Mouse (Mus musculus) limb, embryonic 12.5 days (tissue): ENCODE data around the gene Acsl6. TPM values are rescaled to one million over a fixed set of nuclear protein-coding genes. Genes with fewer than 3 reads are reported as not detected.
A peak's percentile ranks its signal among the peaks of the same experiment; 100 is the strongest.

Experiments used
- ATAC-seq: fragments of 200-750 bp; cut with Nextera tagmentation; 2 replicates; pipeline ENCODE4 v1.8.0; 2017; ENCODE audit warnings: low read depth, moderate TSS enrichment; ENCODE audit not compliant: insufficient number of reproducible peaks, insufficient read depth, low FRiP score, low TSS enrichment
- H3K27ac ChIP-seq: fragments of 300-500 bp; sonication (generic); 2 replicates; pipeline ENCODE4 v1.5.1; 2016; ENCODE audit warnings: mild to moderate bottlenecking, moderate library complexity
- H3K27me3 ChIP-seq: fragments of 300-500 bp; sonication (generic); 2 replicates; pipeline ENCODE4 v1.6.1; 2016; ENCODE audit warnings: mild to moderate bottlenecking, moderate library complexity
- H3K36me3 ChIP-seq: fragments of 300-500 bp; sonication (generic); 2 replicates; pipeline ENCODE4 v1.6.1; 2016; ENCODE audit warnings: mild to moderate bottlenecking, moderate library complexity
- H3K4me1 ChIP-seq: fragments of 300-500 bp; sonication (generic); replicated peaks from 2 replicates; pipeline ENCODE4 v1.6.1; 2016
- H3K4me2 ChIP-seq: fragments of 300-500 bp; sonication (generic); 2 replicates; pipeline ENCODE4 v1.6.1; 2016; ENCODE audit warnings: mild to moderate bottlenecking, moderate library complexity
- H3K4me3 ChIP-seq: fragments of 300-500 bp; sonication (generic); replicated peaks from 2 replicates; pipeline ENCODE4 v1.5.1; 2016; ENCODE audit warnings: mild to moderate bottlenecking
- H3K9ac ChIP-seq: fragments of 300-500 bp; sonication (generic); replicated peaks from 2 replicates; pipeline ENCODE4 v1.6.1; 2016; ENCODE audit warnings: mild to moderate bottlenecking, moderate library complexity
- H3K9me3 ChIP-seq: fragments of 300-500 bp; sonication (generic); 2 replicates; pipeline ENCODE4 v1.6.1; 2016; ENCODE audit warnings: mild to moderate bottlenecking, moderate library complexity
- WGBS: fragments of 180-500 bp; shearing (Covaris S2); methylation state at CpG from one replicate; pipeline ENCODE4 v1.1.7; 2016; 5-methylcytosine and 5-hydroxymethylcytosine counted together
- polyA plus RNA-seq: library from polyadenylated mRNA; unstranded; fragments of >200 nt; fragmentation: Nextera tagmentation; extraction: Ambion mirVana; gene quantifications from 2 replicates; pipeline ENCODE4 v1.2.1, GENCODE M21; 2016

Acsl6 gene
- 1.0 and 2.8 TPM in 2 replicates for polyA plus RNA-seq

DNA sequence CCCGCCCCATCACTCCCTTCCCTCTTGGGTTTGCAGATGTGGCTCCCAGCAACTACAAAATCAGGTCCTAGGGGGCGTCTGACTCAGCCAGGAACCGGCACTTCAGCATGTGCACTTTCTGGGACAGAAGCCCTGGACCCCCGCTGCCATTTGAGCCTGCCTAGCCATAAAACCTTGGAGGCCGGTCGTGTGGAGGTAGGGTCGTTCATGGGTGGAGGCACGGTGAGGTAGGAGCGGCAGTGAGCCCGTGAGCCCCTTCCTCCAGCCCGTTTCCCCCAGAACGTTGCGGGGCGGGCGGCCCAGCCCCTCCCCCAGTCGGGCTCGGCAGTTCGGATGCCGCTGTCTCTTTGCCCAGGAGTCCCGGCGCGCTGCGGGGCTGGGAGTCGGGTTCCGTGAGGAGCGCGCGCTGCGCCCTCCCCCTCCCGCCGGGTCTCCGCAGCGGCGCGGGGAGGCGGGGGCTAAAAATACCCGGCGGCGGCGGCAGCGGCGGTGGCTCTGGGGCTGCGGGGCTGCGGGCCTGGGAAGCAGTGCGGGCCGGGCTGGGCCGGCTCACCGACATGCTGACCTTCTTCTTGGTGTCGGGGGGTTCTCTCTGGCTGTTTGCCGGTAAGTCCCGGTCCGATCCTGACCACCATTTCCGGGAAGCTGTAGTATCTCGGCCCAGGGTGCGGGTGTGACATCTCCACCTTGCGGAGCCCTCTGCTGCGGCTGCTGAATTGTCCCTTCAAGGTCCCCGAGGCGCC lies at the start of gene Acsl6:
Acsl6 (plus strand) TSS at position 71 of the 743 bp plus-strand sequence.
- WGBS, result under 1% methylated on average over 58 of the region's 59 CpGs
- Histone ChIP-seq H3K4me2 (peak within 1 kb of the TSS; percentile 96), H3K4me1 (peaks cover 7% of the 10 kb centered on the region; the same call in 1 of the 2 replicates), H3K9me3 (0 out of 2 replicates have a peak, but pooled peaks cover 4% of the 10 kb centered on the region), H3K9ac (peak within 1 kb of the TSS; percentile 55), H3K27ac (no peak within 1 kb of the TSS), H3K36me3 (no peaks in the 10 kb centered on the region), H3K27me3 (peaks cover 28% of the 10 kb centered on the region), H3K4me3 (peak within 1 kb of the TSS; percentile 54)
- ATAC-seq, result peak; percentile 47; the same call in 1 of the 2 replicates

DNA sequence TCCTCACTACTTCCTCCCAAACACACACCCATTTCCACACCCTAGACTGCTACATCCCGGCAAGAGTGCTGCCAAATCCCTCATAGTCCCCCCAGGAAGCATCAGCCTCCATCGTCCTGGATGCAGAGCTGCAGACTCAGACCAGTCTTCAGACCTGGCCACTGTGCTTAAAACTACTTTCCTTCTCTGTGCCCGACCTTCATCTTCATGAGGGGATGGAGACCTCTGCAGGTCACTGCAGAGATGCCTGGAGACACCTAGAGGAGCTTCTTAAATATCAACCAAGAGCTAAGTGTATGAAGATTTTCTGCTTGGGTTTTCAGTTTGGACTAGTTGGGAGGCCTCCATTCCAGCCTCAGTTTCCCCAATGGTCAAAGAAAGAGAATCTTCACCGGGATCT lies 49.5 kb upstream of the Acsl6 start:
- Histone ChIP-seq H3K4me2 (no peak overlapping the region), H3K27me3 (peaks cover 14% of the 10 kb centered on the region), H3K4me3 (no peak overlapping the region), H3K27ac (no peak overlapping the region), H3K4me1 (0 out of 2 replicates have a peak, but pooled peaks cover 4% of the 10 kb centered on the region), H3K9ac (no peak overlapping the region), H3K36me3 (no peaks in the 10 kb centered on the region), H3K9me3 (no peaks in the 10 kb centered on the region)
- WGBS, result 32% methylated on average over 4 of the region's 4 CpGs
- ATAC-seq, result no peak

DNA sequence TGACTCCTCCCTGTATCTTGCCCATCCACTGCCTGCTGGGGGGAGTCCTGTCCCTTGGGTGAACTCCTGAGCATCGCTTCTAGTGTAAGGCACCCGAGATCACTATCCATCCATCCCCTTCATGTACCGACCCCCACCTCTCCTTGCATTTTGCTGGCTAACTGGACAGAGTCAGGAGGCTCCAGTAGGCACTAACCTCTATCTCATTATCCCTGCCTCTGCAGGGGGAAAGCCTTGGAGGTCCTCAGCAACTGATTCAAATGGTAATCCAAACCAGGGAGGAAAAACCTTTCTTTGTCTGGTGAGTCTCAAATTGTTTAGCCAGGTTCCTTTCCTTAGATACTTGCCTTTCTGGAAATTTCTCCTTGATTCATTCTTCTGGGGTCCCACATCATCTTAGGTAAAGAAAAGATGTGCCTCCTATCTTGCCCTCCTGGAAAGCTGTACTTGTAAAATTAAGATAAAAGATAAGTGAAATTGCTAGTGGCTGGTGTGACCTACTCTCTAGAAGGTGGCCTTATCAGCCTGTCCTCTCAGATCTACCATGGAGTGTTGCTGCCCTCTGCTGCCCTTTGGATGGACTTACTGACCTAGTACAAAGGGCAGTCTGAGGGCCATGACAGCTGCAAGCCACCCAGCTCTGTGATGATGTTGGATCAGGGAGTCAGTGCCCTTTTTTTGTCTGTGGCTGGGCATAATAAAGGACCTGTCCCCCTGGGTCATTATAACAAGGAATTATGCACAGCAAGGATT lies 46.8 kb upstream of the Acsl6 start:
- H3K4me2 ChIP-seq, result no peak overlapping the region
- H3K4me1 ChIP-seq, result no peaks in the 10 kb centered on the region
- H3K27me3 ChIP-seq, result peaks cover 14% of the 10 kb centered on the region
- no peak overlapping the region for H3K9ac ChIP-seq
- ATAC-seq, result no peak
- no peak overlapping the region for H3K4me3 ChIP-seq
- no peaks in the 10 kb centered on the region for H3K36me3 ChIP-seq
- 63% methylated on average over 3 of the region's 3 CpGs for WGBS
- H3K9me3 ChIP-seq, result no peaks in the 10 kb centered on the region
- H3K27ac ChIP-seq, result no peak overlapping the region

DNA sequence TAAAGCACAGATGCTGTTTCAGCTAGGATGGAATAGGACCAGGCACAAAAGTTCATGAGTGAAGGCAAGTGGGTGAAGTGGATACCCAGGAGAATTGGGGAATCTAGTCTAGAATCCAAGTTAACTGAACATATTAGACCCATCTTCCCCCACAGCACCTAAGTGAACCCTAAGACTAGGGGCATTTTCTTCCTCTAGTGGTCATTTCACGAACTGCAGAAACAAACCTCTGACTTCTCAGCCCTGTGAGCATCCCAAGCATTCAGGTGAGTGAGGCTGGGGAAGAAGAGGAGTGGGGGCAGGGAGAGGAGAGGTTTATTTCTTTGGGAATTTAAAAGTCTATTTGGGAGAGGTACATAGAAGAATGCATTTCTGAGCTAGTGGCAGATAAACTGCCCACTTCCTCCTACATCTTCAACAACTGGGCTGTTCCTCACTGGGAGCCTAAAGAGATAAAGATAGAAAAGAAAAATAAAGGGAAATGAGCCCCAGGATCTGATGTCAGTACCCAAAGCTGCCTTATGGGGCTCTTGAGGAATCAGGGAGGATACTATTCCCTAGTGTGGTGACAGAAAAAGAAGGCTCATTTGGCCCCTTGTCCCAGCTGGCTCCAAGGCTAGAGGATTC lies 40.1 kb upstream of the Acsl6 start:
- WGBS, result 19% methylated on average over 1 of the region's 1 CpGs
- H3K9ac ChIP-seq, result no peak overlapping the region
- no peaks in the 10 kb centered on the region for H3K4me1 ChIP-seq
- no peak overlapping the region for H3K4me2 ChIP-seq
- H3K27ac ChIP-seq, result no peak overlapping the region
- ATAC-seq, result no peak
- H3K36me3 ChIP-seq, result no peaks in the 10 kb centered on the region
- no peaks in the 10 kb centered on the region for H3K27me3 ChIP-seq
- no peaks in the 10 kb centered on the region for H3K9me3 ChIP-seq
- H3K4me3 ChIP-seq, result no peak overlapping the region

DNA sequence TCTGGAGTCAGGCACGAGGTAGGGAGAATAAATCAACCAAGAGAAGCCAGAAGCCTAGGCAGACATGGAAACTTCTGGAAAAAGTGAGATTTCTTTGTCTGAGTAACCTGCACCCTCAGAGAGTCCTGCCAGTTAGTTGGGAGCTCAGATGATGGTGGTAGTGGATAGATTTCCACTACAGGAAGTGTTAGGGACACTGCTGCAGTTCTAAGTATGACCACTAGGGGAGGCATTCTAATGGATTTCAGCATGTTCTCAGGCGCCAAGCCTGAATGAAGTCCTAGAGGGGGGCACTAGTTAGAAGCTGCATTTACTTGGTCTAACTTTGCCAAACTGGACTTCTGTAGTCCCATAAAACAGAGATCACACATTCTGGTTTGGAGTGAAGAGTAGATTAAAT lies 39.1 kb upstream of the Acsl6 start:
- Histone ChIP-seq H3K27ac (no peak overlapping the region), H3K4me3 (no peak overlapping the region), H3K36me3 (no peaks in the 10 kb centered on the region), H3K9me3 (no peaks in the 10 kb centered on the region), H3K27me3 (no peaks in the 10 kb centered on the region), H3K4me1 (no peaks in the 10 kb centered on the region), H3K4me2 (no peak overlapping the region), H3K9ac (no peak overlapping the region)
- WGBS, result 60% methylated on average over 2 of the region's 2 CpGs
- no peak for ATAC-seq

DNA sequence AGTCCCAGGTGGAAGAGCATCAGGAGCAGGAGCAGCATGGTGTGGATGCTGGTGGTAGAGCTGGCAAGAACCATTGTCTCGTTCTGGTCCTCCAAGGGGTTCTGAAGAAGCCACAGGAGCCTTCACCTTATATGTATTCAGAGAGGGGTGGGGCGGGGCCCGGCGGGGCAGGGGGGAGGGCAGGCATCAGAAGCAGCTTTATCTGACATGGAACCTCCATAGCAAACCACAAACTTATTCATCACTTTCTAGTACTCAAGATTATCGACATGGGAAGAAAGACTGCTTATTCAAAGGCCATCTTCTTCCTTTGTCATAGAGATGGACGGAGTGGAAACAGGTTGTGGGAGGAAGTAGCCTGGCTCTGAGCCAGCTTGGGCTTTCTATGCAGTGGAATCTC lies 36.4 kb upstream of the Acsl6 start, which contains the start of gene Il3:
Il3 (minus strand) TSS at position 101 of the 400 bp plus-strand sequence.
- Histone ChIP-seq H3K9ac (no peak within 1 kb of the TSS), H3K27ac (no peak within 1 kb of the TSS), H3K4me3 (no peak within 1 kb of the TSS), H3K36me3 (no peaks in the 10 kb centered on the region), H3K9me3 (no peaks in the 10 kb centered on the region), H3K4me2 (no peak within 1 kb of the TSS), H3K27me3 (no peaks in the 10 kb centered on the region), H3K4me1 (no peaks in the 10 kb centered on the region)
- ATAC-seq, result no peak
- 77% methylated on average over 6 of the region's 6 CpGs for WGBS

DNA sequence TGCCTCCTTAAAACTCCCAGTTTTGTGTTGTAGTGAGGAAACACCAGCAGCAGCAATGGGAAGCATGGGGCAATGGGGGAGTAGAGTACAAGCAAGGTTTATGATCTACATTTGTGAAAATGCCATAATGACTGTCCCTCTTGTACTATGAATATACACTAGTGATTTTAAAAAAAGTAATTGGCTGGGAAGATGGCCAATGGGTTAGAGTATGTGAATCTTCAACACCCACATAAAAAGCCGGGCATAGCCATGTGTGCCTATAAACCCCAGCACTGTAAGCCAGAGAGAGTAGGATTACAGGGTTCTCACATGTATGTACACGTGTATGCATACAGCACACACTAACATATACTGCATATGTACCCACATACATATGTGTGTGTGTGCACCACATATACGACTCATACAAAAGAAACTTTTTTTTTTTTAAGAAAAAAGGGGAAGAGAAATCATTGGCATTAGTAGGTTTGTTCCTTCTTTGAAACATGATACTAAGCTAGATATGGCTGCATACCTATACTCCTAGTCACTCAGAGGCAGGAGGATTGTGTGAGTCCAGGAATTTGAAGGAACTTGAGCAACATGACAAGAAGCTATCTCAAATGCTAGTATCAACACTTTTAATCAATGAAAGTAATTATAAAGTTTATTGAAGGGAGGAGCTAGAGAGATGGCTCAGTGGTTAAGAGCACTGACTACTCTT lies 34.3 kb upstream of the Acsl6 start:
- Histone ChIP-seq H3K9ac (no peak overlapping the region), H3K27ac (no peak overlapping the region), H3K36me3 (no peaks in the 10 kb centered on the region), H3K4me1 (no peaks in the 10 kb centered on the region), H3K4me3 (no peak overlapping the region), H3K27me3 (no peaks in the 10 kb centered on the region), H3K4me2 (no peak overlapping the region), H3K9me3 (no peaks in the 10 kb centered on the region)
- 76% methylated on average over 3 of the region's 3 CpGs for WGBS
- no peak for ATAC-seq

DNA sequence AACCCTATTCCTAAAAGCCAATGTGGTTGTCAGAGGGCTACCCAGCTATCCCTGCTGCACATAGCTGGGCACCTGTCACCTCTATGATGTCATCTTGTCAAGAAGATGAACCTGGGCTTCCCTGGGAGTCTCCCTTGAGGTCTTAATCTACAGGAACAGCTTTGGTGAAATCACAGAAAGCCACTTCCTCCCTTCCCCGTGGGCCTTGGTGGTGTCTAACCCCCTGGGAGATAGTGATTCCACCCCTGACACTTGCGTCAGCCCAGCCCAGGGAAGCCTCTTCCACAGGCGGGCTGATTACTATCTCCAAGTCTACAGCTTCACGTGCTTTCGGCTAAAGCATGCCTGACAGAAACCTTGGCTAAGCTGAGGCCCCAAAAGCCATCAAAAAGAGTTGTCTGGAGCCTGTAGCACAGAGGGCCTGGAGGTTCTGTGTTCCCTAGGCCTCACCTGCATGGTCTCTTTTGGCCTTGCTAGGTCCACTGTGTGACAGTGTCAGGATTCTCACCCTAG lies 32.1 kb upstream of the Acsl6 start:
- Histone ChIP-seq H3K9ac (no peak overlapping the region), H3K4me1 (no peaks in the 10 kb centered on the region), H3K4me3 (no peak overlapping the region), H3K9me3 (no peaks in the 10 kb centered on the region), H3K4me2 (no peak overlapping the region), H3K36me3 (no peaks in the 10 kb centered on the region), H3K27me3 (no peaks in the 10 kb centered on the region), H3K27ac (no peak overlapping the region)
- 87% methylated on average over 5 of the region's 5 CpGs for WGBS
- ATAC-seq, result no peak

DNA sequence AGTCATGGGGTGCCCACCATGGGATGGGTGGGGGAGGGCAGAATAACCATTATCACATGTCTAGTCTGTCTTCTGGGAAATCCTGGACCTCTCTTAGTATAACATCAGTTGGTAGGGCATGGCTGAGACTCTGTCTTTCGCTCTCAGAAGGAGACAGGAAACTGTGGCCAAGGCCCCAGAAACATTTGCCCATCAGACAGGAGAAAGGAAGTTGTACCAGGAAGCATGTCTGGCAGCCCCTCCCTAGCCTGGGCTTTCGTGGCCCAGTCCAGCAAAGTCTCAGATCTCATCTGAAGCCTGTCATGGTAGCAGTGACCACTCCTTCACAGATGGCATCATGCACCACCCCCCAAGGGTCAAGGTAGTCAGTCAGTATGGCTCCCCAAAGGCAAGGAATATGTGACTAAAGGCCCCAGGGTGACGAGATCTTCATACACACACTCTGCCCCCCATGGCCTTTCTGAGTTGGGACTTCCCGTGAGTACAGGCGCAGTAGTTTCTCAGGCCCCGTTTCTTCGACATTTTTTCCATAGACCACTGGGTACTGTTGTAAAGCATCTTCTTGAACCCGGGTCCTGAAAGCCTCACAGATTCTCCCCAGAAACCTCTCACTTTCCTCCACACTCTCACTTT lies 15.7 kb upstream of the Acsl6 start:
- Histone ChIP-seq H3K4me1 (no peaks in the 10 kb centered on the region), H3K27ac (no peak overlapping the region), H3K9me3 (no peaks in the 10 kb centered on the region), H3K27me3 (no peaks in the 10 kb centered on the region), H3K4me2 (no peak overlapping the region), H3K4me3 (no peak overlapping the region), H3K9ac (no peak overlapping the region), H3K36me3 (no peaks in the 10 kb centered on the region)
- 88% methylated on average over 8 of the region's 8 CpGs for WGBS
- ATAC-seq, result no peak

DNA sequence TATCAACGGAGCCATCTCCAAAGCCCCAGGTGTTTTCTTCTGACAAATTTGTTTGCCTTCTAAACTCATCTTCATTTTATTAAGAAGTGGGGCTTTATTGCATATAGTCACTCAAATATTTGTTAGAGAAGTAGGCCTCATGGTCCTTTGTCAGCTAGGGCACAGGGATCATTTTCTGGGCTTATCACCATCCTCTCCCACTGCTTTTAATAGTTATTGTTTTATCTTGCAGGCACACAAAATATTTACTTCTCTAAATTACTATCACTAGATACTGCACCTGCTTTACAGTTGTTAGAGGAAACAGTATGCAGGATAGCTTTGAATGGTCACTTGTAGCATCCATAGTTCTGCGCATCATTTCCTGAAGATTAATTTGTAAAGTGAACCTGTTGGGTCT lies 11.4 kb upstream of the Acsl6 start:
- no peak for ATAC-seq
- H3K4me1 ChIP-seq, result no peaks in the 10 kb centered on the region
- no peaks in the 10 kb centered on the region for H3K36me3 ChIP-seq
- H3K27ac ChIP-seq, result no peak overlapping the region
- 86% methylated on average over 2 of the region's 2 CpGs for WGBS
- no peak overlapping the region for H3K9ac ChIP-seq
- no peaks in the 10 kb centered on the region for H3K9me3 ChIP-seq
- H3K4me3 ChIP-seq, result no peak overlapping the region
- H3K4me2 ChIP-seq, result no peak overlapping the region
- no peaks in the 10 kb centered on the region for H3K27me3 ChIP-seq
